Mouse (Mus musculus) right cerebral cortex, postnatal 36 days (tissue): ENCODE results near the gene Efr3b.
A peak's percentile ranks its signal among the peaks of the same experiment; 100 is the strongest.

Experiments
- DNase-seq, 2 experiments: peaks; one replicate each; pipeline ENCODE4 v3.0.0; 2022; ENCODE audit warnings: low spot score in 2 of 2, mixed read lengths in 1 of 2

The Efr3b gene

DNA sequence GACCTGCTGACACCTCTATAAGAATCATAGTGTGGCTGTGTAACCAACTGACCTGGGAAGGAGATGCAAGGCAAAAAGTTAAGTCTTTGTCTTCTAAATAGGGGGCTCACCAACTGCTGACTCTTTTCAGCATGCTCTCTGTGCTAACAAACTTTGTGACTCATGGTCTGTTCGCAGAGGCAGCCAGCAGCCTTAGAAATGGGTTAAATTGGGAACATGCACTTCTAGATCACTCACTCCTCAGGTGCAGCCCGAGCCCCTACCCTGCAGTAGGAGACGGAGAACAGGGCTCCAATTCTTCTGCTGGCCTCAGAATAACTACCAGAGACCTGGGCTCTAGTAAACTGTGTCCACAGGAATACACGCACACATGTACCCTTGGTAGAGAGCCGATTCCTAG is 1.2 kb downstream of the Efr3b start:
- peak in 1 of 2 experiments; percentile 19 for DNase-seq

DNA sequence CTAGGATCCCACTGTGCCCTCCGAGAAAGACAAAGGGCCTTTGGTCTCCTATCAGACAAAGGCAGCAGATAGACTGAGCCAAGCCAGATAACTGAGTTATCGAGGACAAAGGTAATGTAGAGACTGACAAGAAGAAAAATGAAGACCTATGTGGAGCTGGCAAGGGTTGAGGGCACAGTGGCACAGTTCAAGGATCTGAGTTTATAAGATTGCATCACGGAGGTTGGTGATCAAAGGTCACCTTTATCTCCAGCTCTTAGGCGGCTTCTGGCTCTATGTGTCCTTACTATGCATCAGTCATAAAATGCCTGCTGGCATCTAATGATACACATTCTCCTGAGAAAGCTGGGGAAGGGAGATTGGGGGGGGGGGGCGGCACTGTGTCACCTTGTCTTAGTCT is 2.6 kb downstream of the Efr3b start:
- DNase-seq = no peak

DNA sequence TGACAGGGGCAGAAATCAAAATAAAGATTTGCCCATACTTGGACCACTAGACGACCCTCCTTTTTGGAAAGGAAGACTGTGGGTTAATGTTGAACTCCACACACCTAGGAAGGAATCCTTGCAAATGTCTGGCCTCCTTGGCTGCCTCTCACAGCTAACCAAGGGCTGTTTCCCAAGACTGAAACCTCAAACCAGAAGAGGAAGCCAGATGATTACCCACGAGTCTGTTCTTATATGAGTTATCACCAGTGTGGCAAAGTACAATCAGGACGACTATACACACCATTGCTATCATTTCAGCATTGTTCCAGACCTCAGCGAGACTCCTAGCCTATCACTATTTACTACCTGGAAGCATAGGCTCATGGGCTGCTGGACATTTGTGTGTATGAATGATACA is 9.7 kb downstream of the Efr3b start:
- no peak for DNase-seq

DNA sequence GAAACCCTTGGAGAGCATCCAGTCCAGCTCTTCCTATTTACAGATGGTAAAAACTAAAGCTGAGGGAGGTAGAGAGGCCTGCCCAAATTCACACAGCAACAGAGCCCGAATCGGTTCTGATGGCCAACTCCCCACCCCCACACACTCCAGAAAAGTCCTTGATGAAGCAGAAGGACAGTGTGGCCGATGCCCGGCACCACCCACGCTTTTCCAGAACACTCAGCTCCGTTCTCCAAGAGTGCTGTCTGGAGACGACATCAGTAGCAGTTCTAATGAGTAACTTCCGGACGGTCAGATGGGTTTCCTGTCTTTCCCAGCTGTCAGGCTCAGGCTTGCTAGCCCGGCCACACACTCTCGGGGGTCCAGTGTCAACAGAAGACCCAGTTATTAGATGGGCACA is 10.2 kb downstream of the Efr3b start:
- DNase-seq = peak; percentile 57 to 67

DNA sequence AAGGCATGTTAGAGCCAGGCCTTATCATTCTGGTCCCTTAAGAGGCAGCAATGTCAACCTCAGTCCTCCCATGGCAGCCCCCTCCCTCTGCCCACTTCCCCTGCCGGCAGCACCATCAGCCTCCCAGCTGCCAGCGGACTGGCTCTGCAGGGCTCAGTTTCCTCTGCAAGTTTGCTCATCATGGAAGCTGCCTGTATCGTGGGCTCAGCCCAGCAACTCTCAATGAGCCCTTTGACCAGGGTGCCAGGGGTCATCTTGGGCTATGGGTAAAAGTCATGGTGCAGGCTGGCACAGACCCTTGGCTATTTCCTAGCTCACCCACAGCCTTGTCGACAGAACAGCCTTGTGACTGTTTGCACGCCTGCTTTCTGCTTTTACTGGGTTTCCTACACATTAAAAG is 14.4 kb downstream of the Efr3b start:
- no peak for DNase-seq

DNA sequence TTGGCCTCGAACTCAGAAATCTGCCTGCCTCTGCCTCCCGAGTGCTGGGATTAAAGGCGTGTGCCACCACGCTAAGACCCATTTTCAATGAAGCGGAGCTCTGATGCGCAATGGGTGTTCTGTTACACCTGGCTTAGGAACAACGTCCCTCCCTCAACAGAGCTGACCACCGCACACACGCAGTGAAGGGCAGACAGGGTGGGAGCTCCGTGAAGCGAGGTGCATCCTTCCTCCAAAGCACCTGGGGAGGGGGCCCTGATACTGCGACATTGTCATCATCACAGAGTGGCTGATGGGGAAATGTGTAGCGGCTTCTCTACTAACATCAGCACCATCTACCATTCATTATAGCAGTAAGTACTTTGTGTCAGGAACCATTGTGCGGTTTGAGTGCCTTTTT is 15.2 kb downstream of the Efr3b start:
- DNase-seq = no peak

DNA sequence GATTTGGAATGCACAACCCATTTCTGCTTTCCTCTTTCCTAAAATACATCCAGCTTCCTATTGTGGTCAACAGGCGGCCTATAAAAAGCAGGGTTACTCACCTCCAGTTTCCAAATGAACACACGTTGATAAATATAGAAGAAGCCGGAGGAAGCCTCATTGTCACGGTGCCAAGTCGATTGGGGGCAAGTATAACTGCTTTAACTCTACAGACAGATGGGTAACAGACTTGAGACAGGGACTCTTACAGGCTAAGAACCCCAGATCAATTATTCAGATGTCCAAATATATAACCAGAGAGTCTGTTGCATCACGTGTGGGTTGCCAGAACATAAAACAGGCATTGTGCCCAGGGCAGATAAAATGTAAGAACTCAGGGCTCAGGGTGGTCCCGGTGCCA is 15.9 kb downstream of the Efr3b start:
- DNase-seq = no peak

DNA sequence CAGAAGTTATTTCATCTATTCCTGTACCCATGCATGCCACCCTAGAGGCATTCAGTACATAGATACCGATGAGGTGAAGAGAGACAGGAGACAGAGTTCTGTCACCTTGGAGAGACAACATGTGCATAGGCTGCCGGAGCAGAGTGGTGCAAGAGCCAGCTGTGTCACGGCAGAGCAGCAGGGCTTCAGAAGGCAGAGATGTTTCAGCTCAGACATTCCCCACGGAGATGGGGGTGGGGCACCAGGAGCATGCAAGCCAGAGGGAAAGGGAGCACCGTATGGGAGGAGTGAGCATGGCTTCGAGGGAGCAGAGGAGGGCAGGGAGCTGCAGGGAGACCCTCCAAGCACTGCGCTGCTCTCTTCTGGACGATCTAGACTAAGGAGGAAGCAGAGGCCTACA is 18.2 kb downstream of the Efr3b start:
- no peak for DNase-seq

DNA sequence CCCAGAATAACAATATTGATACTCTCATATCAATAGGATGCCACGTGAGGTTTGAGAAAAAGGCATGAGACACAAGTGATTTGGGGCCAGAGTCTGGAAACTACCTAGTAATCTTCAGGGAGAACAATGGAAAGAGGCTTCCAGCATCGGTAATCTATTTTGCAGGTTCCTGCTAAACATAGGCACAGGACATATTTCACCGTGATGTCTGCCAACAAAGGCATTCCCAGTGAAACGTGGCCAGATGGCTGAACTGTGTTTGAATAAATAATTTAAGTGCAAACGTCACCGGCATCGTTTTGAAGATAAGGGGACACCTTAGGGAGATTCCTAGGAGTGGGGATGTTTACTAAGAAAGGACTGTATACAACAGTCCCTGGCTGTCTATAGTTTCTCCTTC is 22.4 kb downstream of the Efr3b start:
- DNase-seq = no peak

DNA sequence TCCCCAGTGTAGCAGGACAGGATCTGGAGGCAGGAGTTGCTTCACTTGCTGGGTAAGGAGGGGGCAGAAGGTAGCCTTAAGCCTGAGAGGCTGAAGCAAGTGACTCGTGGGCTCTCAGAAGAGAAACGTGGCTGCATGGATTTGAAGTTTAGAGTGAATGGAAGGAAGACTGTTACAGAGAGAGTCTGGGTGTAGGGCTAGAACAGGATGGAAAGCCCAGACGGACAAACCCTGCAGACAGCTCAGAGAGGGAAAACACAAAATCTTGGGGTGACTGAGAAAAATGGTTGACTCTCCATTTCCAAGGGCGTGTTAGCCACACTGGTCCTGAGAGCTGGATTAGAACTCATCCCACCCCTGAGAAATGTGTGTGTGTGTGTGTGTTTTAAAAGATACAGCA is 23.0 kb downstream of the Efr3b start:
- no peak for DNase-seq

DNA sequence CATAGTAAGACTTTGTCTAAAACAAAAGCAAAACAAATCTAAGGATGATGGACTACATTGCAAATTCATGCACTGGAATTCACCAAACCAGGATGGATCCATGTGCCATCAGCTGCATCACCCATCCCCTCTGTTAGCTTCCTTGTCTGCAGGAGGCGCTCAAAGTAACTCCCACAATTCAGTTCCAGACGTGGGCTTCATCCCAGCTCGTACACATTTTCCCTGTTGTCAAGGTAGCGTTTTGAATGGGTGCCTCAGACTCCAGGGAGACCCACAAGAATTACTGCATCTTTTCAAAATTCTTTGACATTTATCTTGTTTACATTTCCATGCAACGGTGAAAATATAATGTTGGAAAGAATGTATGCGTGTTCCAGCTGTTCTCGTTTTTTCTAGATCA is 23.5 kb downstream of the Efr3b start:
- DNase-seq = no peak

DNA sequence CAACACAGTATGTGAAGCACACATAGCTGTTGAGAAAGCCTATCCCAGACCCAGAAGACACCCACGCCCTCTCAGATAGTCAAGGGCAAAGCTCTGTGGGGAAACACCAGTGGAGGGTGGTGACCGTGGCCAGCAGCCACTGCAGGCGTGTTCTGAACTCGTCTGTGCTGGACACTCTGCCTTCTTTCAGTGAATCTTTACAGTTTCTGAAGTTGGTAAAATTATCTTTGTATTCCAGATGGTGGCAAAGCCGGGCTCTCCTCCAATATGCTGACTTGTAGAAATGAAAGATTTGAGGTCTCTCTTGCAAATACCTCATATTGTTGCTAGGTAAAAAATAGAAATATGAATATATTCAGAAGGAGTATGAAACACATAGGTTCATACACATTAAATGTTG is 27.0 kb downstream of the Efr3b start:
- DNase-seq = peak; percentile 59 to 65

DNA sequence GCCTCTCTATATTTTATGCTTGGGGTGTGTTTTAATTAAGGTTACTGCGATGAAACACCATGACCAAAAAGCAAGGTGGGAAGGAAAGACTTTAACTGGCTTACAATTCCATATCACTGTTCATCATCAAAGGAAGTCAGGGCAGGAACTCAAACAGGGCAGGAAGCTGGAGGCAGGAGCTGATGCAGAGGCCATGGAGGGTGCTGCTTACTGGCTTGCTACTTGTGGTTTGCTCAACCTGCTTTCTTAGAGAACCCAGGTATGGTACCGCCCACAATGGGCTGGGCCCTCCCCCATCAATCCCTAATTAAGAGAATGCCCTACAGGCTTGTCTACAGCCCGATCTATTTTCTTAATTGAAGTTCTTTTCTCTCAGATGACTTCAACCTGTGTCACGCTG is 27.4 kb downstream of the Efr3b start:
- no peak for DNase-seq

DNA sequence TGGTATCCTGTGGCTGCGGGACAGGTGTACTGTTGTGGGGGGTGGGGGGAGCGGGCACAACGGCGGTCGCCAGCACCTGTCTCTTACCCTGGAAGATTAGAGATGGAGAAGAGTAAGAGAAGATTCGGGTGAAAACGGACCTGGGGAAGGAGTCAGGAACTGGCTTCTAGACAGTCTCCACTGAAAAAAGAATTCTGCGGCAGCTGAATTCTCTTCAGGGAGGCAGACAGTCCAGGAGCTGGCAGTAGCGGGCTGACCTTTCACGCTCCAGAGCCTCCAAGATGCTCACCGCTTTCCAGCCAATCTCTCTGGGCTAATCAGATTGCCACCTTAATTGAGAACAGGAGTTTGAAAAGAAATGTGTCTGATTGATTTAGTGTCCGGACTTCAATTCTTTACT is 30.0 kb downstream of the Efr3b start:
- no peak for DNase-seq

DNA sequence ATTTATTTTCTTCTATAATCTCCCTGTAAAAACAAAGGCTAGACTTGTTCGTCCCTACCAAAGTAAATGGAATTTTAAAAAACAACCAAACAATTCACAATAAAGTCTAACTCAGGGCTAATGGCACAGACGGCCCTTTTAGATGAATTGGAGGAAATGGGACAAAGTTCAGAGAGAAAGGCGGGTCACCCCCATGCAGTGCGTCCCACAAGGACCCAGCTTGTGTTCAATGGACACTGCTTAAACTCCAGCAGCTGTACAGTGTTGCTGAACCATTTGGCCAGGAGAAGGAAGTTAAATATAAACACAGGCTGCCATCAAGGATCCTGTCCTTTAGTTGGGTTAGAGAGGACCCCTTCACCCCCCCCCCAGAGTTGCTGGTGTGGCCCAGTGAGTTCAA is 30.9 kb downstream of the Efr3b start:
- DNase-seq = no peak

DNA sequence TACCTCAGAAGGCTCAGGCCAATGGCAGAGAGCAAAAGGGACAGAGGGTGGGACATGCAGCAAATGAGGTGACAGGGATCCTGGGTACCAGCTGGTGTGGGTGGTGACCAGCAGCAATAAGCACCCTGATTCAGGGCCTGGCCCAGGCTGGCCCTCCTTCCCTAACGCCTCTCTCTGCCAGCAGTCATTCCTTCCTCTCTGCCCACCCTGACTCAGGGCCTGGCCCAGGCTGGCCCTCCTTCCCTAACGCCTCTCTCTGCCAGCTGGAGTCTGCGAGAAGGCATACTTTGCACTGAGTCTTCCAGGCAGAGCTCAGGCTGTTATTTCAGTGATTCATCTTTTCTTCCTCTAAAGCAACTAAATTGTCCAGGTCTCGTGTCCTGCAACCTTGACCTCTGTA is 31.5 kb downstream of the Efr3b start:
- DNase-seq = no peak

DNA sequence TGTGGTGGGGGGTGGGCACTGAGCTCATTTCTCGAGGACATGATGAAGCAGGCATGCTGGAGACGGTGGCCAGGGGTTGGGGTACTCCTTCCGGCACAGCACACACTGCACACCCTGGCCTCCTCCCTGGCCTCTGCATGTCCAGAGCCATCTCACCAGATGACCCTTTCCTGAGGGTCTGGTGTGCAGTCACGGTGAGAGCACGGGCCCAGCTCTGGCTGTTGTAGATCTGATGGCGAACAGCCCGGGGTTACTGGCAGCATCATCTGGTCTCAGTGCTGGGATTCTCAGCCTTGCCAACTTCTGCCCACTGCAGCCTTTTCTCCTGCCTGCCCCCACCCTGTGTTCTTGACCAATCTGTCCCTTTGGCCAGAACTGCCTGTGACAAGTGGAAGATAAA is 32.6 kb downstream of the Efr3b start:
- peak in 1 of 2 experiments; percentile 59 for DNase-seq

DNA sequence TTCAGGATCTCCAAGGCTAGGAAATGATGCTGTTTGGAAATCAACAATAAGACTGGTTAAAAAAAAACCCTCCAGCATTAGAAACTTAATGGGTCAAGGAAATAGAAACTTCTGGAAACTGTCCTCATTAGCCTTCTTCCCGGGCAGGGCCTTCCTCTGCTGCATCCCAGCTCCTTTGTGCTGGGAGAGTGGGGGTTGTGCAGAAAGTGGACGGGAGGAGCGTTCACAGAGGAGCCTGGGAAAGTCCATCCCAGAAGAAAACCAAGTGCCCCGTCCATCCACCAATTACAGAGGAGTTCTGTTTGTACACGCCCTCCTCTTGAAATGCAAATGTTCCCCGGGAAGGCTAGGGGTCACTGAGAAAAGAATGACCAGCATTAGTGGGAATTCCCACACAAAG is 34.1 kb downstream of the Efr3b start:
- DNase-seq = no peak

DNA sequence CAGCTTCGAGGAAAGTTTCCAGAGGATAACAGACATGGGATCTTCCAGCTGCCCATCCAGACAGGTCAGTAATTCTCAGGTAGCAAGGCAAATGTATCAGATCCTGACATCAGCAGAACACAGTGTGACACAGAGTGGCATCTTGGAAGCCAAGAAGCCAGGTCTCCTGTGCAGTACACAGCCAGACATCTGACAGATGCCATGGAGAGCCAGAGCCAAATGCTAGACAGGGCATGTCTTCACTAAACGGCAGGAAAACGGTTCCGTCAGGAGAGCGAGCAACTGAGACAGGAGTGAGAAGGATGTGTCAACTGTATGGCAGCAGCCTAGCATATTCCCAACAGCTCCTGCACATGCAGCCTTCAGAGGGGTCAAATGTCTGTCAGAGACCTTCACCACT is 38.3 kb downstream of the Efr3b start:
- DNase-seq = no peak

DNA sequence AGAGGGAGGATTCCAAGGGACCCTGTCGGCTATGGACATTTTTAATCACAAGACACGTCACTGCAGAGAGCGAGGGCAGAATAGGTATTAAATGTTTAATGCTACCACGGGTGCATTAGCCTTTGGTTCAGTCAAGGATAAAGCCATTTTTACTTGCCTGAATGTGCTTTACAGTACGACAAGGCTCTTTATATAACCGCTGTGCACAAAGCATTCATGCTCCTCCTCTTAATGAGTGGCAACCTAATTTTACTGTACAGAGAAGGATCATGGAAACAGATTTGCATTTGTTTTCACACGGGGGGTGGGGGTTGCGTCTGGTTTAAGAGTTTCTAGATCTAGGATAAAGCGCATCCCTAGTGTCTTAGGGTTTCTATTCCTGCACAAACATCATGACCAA is 42.0 kb downstream of the Efr3b start:
- DNase-seq = no peak

DNA sequence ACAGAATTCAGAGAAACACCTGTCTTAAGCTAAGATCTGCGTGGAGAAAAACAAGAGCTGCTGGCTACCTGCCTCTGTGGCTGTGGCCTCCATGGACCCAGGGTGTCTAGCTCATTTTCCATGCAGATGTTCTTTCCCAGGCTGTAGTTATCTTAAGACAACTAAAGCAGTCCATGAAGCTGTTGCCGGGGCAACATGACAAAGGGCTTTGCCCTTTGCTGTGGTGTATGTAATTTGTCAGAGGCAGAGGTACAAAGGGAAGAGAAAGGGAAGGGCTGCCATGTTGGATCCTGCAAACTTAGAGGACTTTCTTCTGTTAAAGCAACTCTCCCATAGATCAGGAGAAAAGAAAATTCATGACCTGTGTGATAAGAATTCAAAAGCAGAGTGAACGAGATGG is 47.7 kb downstream of the Efr3b start:
- DNase-seq = no peak

DNA sequence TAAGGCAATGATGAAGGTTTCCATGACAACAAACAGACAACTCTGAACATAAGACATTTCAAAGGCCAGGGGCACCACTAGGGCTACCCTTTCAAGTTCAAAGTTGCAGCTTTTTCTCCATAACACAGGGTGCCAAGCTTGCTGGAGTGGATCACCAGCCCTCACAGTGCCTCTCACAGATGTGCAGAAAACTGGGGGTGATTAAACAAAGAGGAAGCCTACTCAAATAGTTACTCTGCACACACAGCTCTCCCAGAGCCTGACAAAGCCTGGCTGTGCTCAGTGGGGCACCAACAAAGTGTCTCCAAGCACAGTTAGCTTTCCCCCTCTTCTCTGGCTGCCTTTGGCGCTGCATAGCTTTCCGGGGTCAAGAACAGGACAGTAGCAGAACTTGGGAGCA is 48.8 kb downstream of the Efr3b start:
- no peak for DNase-seq

DNA sequence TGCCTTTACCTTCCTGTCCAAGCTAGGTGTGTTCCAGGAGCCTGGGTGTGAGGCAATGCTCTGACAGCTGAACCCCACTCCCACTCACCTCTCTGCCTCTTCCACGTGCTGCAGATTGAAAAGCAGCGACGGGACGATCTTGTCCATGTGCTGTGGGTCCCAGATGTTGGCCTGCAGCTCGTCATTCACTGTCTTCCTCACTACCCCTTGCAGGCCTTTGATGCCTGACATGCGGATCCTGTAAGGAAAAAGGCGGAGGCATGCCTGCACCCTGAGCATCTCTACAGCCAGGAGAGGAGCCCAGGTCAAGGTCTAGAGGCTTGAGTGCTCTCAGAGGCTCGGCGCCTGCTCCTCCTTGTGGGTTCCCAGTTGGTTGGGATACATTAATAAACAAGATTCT is 54.3 kb downstream of the Efr3b start:
- DNase-seq = no peak

DNA sequence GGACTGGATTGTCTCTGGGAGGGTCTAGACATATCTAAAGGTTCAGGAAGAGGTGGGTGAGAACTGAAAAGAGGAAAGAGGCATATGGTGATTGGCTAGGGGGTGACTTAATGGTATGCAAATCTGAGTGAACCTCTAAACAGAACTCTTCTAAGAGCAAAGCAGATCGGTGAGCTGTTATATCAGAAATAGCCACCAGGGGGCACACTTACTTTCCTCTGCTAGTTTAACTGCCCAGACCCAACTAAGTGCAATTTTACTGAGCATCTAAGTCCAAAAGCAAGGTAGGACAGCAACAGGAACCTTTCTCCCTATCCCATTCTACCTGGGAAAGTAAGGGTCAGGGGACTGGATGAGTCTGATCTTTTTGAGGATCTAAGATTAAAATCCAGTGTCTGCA is 55.0 kb downstream of the Efr3b start:
- DNase-seq = peak; percentile 72 to 76

DNA sequence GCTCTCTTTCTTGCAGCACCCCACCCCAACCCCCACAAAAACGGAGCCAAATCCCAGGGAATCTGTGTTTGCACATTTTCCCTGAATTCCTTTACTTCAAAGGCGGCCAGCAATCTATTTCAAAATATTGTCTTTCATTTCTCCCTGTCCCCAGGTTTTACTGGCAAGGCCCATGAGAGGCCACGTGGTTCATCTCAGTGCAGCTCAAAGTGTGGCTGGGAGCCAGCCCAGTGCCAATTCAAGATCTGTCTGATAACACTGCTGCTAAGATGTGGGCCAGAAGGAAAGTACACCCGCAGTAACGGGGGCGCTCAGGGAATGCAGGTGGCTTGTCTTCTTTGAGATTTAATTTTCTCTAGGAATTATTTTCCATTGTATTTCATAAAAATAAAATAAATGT is 56.5 kb downstream of the Efr3b start:
- DNase-seq = peak; percentile 47 to 50
